Mouse (Mus musculus): ENCODE data around the gene Sh3bgrl. TPM values are rescaled to one million over a fixed set of nuclear protein-coding genes. Genes with fewer than 3 reads are reported as not detected.

The Sh3bgrl gene
- polyA plus RNA-seq, 1 experiment from 2014 or later: 57.1 TPM

DNA sequence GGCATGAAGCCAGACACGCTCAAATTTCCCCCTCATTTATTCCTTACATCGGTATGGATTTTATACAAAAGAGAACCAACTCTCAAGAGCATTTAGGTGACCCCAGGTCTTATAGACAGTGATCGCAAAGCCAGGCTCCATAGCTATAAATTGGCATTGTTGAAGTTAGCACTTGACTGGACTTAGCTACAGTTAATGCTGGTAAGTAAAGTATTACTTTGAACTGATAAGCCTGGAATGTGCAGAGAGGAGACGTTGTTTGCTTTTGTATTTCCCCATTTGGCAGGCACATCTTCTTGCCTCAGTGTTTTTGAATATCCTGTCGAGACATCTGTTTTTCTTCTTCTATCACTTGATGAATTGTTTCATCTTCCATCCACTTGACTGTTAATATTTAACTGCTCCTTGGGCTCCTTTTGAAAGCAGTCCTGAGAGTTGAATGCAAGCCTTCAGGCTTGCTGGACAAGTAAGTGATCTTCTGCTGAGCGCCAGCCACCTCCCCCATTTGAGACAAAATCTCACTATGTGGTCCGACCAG is 32.5 kb downstream of the Sh3bgrl start:
- no peak for ATAC-seq (replicated peaks; ENCODE audit: low FRiP score, low read depth)
- no peak overlapping the region for H3K27ac ChIP-seq
- H3K27me3 ChIP-seq (ENCODE audit: insufficient read depth, low read length): no peaks in the 10 kb centered on the region
- no peaks in the 10 kb centered on the region for H3K4me1 ChIP-seq (replicated peaks; ENCODE audit: insufficient read depth, low read length)
- no peak for TF ChIP-seq CTCF (IDR thresholded peaks at IDR 0.05; ENCODE audit: low read depth)
- no peaks in the 10 kb centered on the region for H3K36me3 ChIP-seq (ENCODE audit: insufficient read depth, low read length)
- no peak overlapping the region for H3K4me3 ChIP-seq (replicated peaks; ENCODE audit: low read depth, low read length)
- H3K9ac ChIP-seq (ENCODE audit: low read depth, low read length): no peak overlapping the region
- H3K4me2 ChIP-seq (ENCODE audit: low read length): no peak overlapping the region
- DNase-seq (ENCODE audit: low spot score): no peak
- WGBS: 53% methylated on average over 7 of the region's 7 CpGs
- H3K9me3 ChIP-seq (replicated peaks; ENCODE audit: low read length): no peaks in the 10 kb centered on the region

DNA sequence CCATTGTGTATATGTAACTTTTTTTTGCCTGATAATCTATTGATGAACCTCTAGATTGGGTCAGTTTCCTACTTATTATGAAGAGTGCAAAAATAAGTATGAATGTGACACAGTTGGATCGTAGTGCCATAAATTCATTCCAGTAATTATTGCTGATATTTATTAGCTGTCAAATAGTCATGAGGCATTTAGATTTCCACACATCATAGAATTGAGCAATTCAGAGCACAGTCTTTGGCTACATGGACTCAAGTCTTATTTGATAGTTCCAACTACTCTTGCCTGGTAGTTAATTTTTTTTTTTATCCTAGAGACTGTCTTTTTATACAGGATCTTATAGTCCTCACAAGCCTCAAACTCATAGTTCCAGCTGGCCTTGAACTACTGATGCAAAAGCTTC is 34.9 kb downstream of the Sh3bgrl start:
- Histone ChIP-seq H3K4me2 (ENCODE audit: low read length) (no peak overlapping the region), H3K9ac (ENCODE audit: low read depth, low read length) (no peak overlapping the region), H3K4me1 (replicated peaks; ENCODE audit: insufficient read depth, low read length) (no peaks in the 10 kb centered on the region), H3K9me3 (replicated peaks; ENCODE audit: low read length) (no peaks in the 10 kb centered on the region), H3K27ac (no peak overlapping the region), H3K27me3 (ENCODE audit: insufficient read depth, low read length) (no peaks in the 10 kb centered on the region), H3K4me3 (replicated peaks; ENCODE audit: low read depth, low read length) (no peak overlapping the region), H3K36me3 (ENCODE audit: insufficient read depth, low read length) (no peaks in the 10 kb centered on the region)
- ATAC-seq (replicated peaks; ENCODE audit: low FRiP score, low read depth) (no peak), DNase-seq (ENCODE audit: low spot score) (no peak)
- no peak for TF ChIP-seq CTCF (IDR thresholded peaks at IDR 0.05; ENCODE audit: low read depth)
- 84% methylated on average over 1 of the region's 1 CpGs for WGBS

DNA sequence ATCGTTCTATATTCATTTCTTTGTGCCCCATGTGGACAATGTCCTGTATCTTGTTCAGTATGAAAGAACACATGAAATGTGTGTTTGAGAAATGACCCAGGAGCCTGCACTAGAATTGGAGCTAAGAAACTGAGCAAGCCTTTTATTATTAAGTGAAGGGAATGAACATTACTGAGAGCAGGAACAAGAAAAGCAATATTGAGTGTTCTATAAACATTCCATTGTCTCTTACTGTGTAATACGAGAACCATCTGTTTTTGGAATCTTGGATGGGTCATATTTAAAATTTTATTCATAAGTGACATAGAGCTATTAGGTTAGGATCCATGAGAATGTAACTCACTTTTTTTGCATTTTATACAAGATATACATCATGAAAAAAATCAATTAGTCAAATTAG is 36.7 kb downstream of the Sh3bgrl start:
- Histone ChIP-seq H3K9ac (ENCODE audit: low read depth, low read length) (no peak overlapping the region), H3K9me3 (replicated peaks; ENCODE audit: low read length) (no peaks in the 10 kb centered on the region), H3K36me3 (ENCODE audit: insufficient read depth, low read length) (no peaks in the 10 kb centered on the region), H3K4me1 (replicated peaks; ENCODE audit: insufficient read depth, low read length) (no peaks in the 10 kb centered on the region), H3K27ac (no peak overlapping the region), H3K4me3 (replicated peaks; ENCODE audit: low read depth, low read length) (no peak overlapping the region), H3K4me2 (ENCODE audit: low read length) (no peak overlapping the region), H3K27me3 (ENCODE audit: insufficient read depth, low read length) (no peaks in the 10 kb centered on the region)
- ATAC-seq (replicated peaks; ENCODE audit: low FRiP score, low read depth): no peak
- peak; percentile 28 for DNase-seq (ENCODE audit: low spot score)
- WGBS: 75% methylated on average over 2 of the region's 2 CpGs
- no peak for TF ChIP-seq CTCF (IDR thresholded peaks at IDR 0.05; ENCODE audit: low read depth)

DNA sequence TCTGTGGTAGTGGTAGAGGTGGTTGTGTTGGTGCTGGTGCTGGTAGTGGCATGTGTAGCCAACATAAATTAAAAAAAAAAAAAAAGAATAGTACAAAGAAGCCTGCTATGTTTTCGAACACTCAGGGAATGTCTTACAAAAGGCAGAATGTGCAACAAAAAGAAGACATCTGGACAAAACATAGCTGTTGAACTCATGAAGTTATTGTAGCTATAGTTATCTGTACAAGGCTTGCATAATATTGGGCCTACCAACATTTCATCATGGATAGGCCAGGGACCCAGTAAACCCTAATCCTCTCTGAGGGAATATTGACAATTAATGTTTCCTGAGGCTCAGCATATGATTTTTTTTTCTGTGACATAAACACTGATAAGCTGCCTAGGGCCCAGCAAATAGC is 37.3 kb downstream of the Sh3bgrl start:
- 54% methylated on average over 1 of the region's 1 CpGs for WGBS

DNA sequence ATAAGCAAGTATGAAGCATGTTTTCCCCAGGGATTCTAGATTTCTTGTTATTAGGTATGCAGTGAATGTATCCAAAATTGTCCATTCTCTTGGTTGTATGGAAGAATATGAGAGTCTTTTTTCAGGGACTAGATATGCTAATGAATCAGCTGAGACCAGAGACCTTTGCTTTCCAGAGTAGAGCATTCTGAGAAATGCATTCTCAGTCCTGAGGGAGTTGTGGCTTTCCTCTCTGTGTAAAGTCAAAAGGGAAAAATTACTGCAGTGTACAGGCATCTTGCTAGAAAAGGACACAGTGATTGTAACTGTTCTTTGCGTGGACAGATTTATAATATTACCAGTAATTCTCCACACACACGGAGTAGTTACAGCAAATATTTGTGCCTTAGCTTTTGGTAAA is 38.3 kb downstream of the Sh3bgrl start:
- Histone ChIP-seq H3K4me1 (replicated peaks; ENCODE audit: insufficient read depth, low read length) (no peaks in the 10 kb centered on the region), H3K27ac (no peak overlapping the region), H3K36me3 (ENCODE audit: insufficient read depth, low read length) (no peaks in the 10 kb centered on the region), H3K4me3 (replicated peaks; ENCODE audit: low read depth, low read length) (no peak overlapping the region), H3K27me3 (ENCODE audit: insufficient read depth, low read length) (no peaks in the 10 kb centered on the region), H3K4me2 (ENCODE audit: low read length) (no peak overlapping the region), H3K9ac (ENCODE audit: low read depth, low read length) (no peak overlapping the region), H3K9me3 (replicated peaks; ENCODE audit: low read length) (no peaks in the 10 kb centered on the region)
- ATAC-seq (replicated peaks; ENCODE audit: low FRiP score, low read depth) (no peak), DNase-seq (ENCODE audit: low spot score) (no peak)
- TF ChIP-seq CTCF (IDR thresholded peaks at IDR 0.05; ENCODE audit: low read depth): no peak
- 62% methylated on average over 2 of the region's 2 CpGs for WGBS

More for the DNA sequence above, 37.3 kb downstream of the Sh3bgrl start:
- H3K36me3 ChIP-seq (ENCODE audit: insufficient read depth, low read length): no peaks in the 10 kb centered on the region
- TF ChIP-seq CTCF (IDR thresholded peaks at IDR 0.05; ENCODE audit: low read depth): no peak
- DNase-seq (ENCODE audit: low spot score) (no peak), ATAC-seq (replicated peaks; ENCODE audit: low FRiP score, low read depth) (no peak)
- no peak overlapping the region for H3K4me2 ChIP-seq (ENCODE audit: low read length)
- no peak overlapping the region for H3K4me3 ChIP-seq (replicated peaks; ENCODE audit: low read depth, low read length)
- no peaks in the 10 kb centered on the region for H3K27me3 ChIP-seq (ENCODE audit: insufficient read depth, low read length)
- H3K27ac ChIP-seq: no peak overlapping the region
- no peaks in the 10 kb centered on the region for H3K4me1 ChIP-seq (replicated peaks; ENCODE audit: insufficient read depth, low read length)
- no peak overlapping the region for H3K9ac ChIP-seq (ENCODE audit: low read depth, low read length)
- H3K9me3 ChIP-seq (replicated peaks; ENCODE audit: low read length): no peaks in the 10 kb centered on the region

DNA sequence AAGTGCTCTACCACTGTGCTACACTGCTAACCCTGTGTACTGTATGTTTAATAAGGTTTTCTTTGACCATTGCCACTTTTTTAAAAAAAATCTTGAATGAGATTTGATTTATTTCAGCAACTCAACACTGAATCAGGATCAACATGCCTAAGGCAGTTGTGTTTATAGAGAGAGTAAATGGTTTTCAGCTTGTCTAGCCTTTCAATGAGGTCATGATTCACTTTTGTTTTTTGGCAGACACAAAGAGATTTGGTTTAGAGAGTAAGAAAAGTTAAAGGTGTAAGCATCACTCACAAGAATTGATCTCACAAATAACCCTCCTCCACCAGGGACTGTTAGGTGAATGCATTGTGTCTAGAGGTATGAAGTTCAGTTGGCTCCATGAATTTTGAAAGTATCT is 41.1 kb downstream of the Sh3bgrl start:
- Histone ChIP-seq H3K4me3 (replicated peaks; ENCODE audit: low read depth, low read length) (no peak overlapping the region), H3K9ac (ENCODE audit: low read depth, low read length) (no peak overlapping the region), H3K27ac (no peak overlapping the region), H3K4me2 (ENCODE audit: low read length) (no peak overlapping the region), H3K9me3 (replicated peaks; ENCODE audit: low read length) (no peaks in the 10 kb centered on the region), H3K36me3 (ENCODE audit: insufficient read depth, low read length) (no peaks in the 10 kb centered on the region), H3K4me1 (replicated peaks; ENCODE audit: insufficient read depth, low read length) (no peaks in the 10 kb centered on the region), H3K27me3 (ENCODE audit: insufficient read depth, low read length) (no peaks in the 10 kb centered on the region)
- no peak for TF ChIP-seq CTCF (IDR thresholded peaks at IDR 0.05; ENCODE audit: low read depth)
- DNase-seq (ENCODE audit: low spot score) (no peak), ATAC-seq (replicated peaks; ENCODE audit: low FRiP score, low read depth) (no peak)

DNA sequence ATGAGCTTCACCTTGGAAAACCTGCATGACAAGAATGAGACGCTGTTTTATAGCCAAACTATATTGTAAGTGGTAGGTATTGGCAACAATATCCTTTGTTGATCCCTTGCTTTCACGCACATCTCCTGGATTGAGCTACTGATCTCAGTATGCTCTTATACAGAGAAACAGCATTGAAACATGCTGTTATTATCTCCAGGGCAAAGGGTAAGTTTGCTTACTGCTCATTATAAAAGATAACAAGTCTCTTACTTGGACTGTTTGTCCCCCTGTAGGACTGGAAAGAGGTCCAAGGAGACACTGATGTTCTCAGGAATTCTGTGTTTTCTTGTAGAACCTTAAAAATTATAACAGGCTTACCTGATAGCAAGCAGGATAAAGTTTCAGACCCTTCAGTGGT is 41.7 kb downstream of the Sh3bgrl start:
- no peak for TF ChIP-seq CTCF (IDR thresholded peaks at IDR 0.05; ENCODE audit: low read depth)
- no peaks in the 10 kb centered on the region for H3K4me1 ChIP-seq (replicated peaks; ENCODE audit: insufficient read depth, low read length)
- DNase-seq (ENCODE audit: low spot score) (no peak), ATAC-seq (replicated peaks; ENCODE audit: low FRiP score, low read depth) (no peak)
- H3K4me3 ChIP-seq (replicated peaks; ENCODE audit: low read depth, low read length): no peak overlapping the region
- no peaks in the 10 kb centered on the region for H3K9me3 ChIP-seq (replicated peaks; ENCODE audit: low read length)
- H3K27ac ChIP-seq: no peak overlapping the region
- H3K36me3 ChIP-seq (ENCODE audit: insufficient read depth, low read length): no peaks in the 10 kb centered on the region
- no peak overlapping the region for H3K4me2 ChIP-seq (ENCODE audit: low read length)
- H3K27me3 ChIP-seq (ENCODE audit: insufficient read depth, low read length): no peaks in the 10 kb centered on the region
- 63% methylated on average over 2 of the region's 2 CpGs for WGBS
- no peak overlapping the region for H3K9ac ChIP-seq (ENCODE audit: low read depth, low read length)

Measured in kidney, postnatal 0 days (tissue).